Mouse (Mus musculus) embryonic facial prominence, embryonic 15.5 days (tissue): ENCODE data around the gene Adamts14. TPM values are rescaled to one million over a fixed set of nuclear protein-coding genes. Genes with fewer than 3 reads are reported as not detected.
A peak's percentile ranks its signal among the peaks of the same experiment; 100 is the strongest.

Source experiments
- ATAC-seq: fragments of 200-750 bp; cut with Nextera tagmentation; 2 replicates; pipeline ENCODE4 v1.8.0; 2017; ENCODE audit warnings: low read depth, moderate TSS enrichment; ENCODE audit not compliant: insufficient number of reproducible peaks, low FRiP score, low TSS enrichment
- H3K27ac ChIP-seq: fragments of 300-500 bp; sonication (generic); replicated peaks from 2 replicates; pipeline ENCODE4 v1.5.1; 2015; ENCODE audit warnings: mild to moderate bottlenecking, inconsistent platforms
- H3K27me3 ChIP-seq: fragments of 300-500 bp; sonication (generic); 2 replicates; pipeline ENCODE4 v1.6.1; 2015; ENCODE audit warnings: inconsistent platforms
- H3K36me3 ChIP-seq: fragments of 300-500 bp; sonication (generic); 2 replicates; pipeline ENCODE4 v1.6.1; 2015; ENCODE audit warnings: mild to moderate bottlenecking, inconsistent platforms
- H3K4me1 ChIP-seq: fragments of 300-500 bp; sonication (generic); 2 replicates; pipeline ENCODE4 v1.6.1; 2015; ENCODE audit warnings: inconsistent platforms
- H3K4me2 ChIP-seq: fragments of 300-500 bp; sonication (generic); replicated peaks from 2 replicates; pipeline ENCODE4 v1.6.1; 2015; ENCODE audit warnings: mild to moderate bottlenecking, inconsistent platforms
- H3K4me3 ChIP-seq: fragments of 300-500 bp; sonication (generic); replicated peaks from 2 replicates; pipeline ENCODE4 v1.5.1; 2015; ENCODE audit warnings: mild to moderate bottlenecking, inconsistent platforms
- H3K9ac ChIP-seq: fragments of 300-500 bp; sonication (generic); 2 replicates; pipeline ENCODE4 v1.6.1; 2015; ENCODE audit warnings: inconsistent platforms
- H3K9me3 ChIP-seq: fragments of 300-500 bp; sonication (generic); replicated peaks from 2 replicates; pipeline ENCODE4 v1.6.1; 2016; ENCODE audit warnings: inconsistent platforms
- WGBS: fragments of 180-500 bp; shearing (Covaris S2); methylation state at CpG from one replicate; pipeline ENCODE4 v1.1.7; 2015; 5-methylcytosine and 5-hydroxymethylcytosine counted together
- polyA plus RNA-seq: library from polyadenylated mRNA; unstranded; fragments of >200 nt; fragmentation: Nextera tagmentation; extraction: Ambion mirVana; gene quantifications from 2 replicates; pipeline ENCODE4 v1.2.1, GENCODE M21; 2015

The Adamts14 gene
- polyA plus RNA-seq, 1 experiment from 2014 or later = 8.0 TPM

GRCm38 (mm10) chr10:61296713-61297445, 23.6 kb upstream of the Adamts14 start:
- no peak for ATAC-seq
- H3K36me3 ChIP-seq = no peaks in the 10 kb centered on the region
- H3K4me2 ChIP-seq = no peak overlapping the region
- no peak overlapping the region for H3K9ac ChIP-seq
- no peak overlapping the region for H3K27ac ChIP-seq
- H3K4me1 ChIP-seq = no peaks in the 10 kb centered on the region
- no peaks in the 10 kb centered on the region for H3K27me3 ChIP-seq
- no peaks in the 10 kb centered on the region for H3K9me3 ChIP-seq
- WGBS = 80% methylated on average over 8 of the region's 8 CpGs
- no peak overlapping the region for H3K4me3 ChIP-seq

- ATAC-seq = no peak
- Histone ChIP-seq H3K4me3 (no peak overlapping the region), H3K27me3 (no peaks in the 10 kb centered on the region), H3K36me3 (no peaks in the 10 kb centered on the region), H3K4me1 (no peaks in the 10 kb centered on the region), H3K27ac (no peak overlapping the region), H3K4me2 (no peak overlapping the region), H3K9ac (no peak overlapping the region), H3K9me3 (no peaks in the 10 kb centered on the region)
- 42% methylated on average over 8 of the region's 8 CpGs for WGBS
Observed at GRCm38 (mm10) chr10:61294242-61294641, 21.0 kb upstream of the Adamts14 start.

- H3K9me3 ChIP-seq = no peaks in the 10 kb centered on the region
- no peaks in the 10 kb centered on the region for H3K36me3 ChIP-seq
- H3K4me2 ChIP-seq = no peak overlapping the region
- H3K4me1 ChIP-seq = 0 out of 2 replicates have a peak, but pooled peaks cover 9% of the 10 kb centered on the region
- no peak overlapping the region for H3K4me3 ChIP-seq
- no peaks in the 10 kb centered on the region for H3K27me3 ChIP-seq
- H3K27ac ChIP-seq = no peak overlapping the region
- ATAC-seq = no peak
- H3K9ac ChIP-seq = no peak overlapping the region
- 50% methylated on average over 2 of the region's 2 CpGs for WGBS
Observed at GRCm38 (mm10) chr10:61290479-61290878, 17.2 kb upstream of the Adamts14 start.

GRCm38 (mm10) chr10:61290016-61290415, 16.8 kb upstream of the Adamts14 start:
- no peak overlapping the region for H3K4me3 ChIP-seq
- 76% methylated on average over 2 of the region's 2 CpGs for WGBS
- no peak overlapping the region for H3K4me2 ChIP-seq
- no peaks in the 10 kb centered on the region for H3K36me3 ChIP-seq
- H3K27ac ChIP-seq = no peak overlapping the region
- H3K9ac ChIP-seq = no peak overlapping the region
- ATAC-seq = no peak
- H3K27me3 ChIP-seq = no peaks in the 10 kb centered on the region
- H3K9me3 ChIP-seq = no peaks in the 10 kb centered on the region
- peaks cover 13% of the 10 kb centered on the region; the same call in 1 of the 2 replicates for H3K4me1 ChIP-seq

GRCm38 (mm10) chr10:61286246-61286645, 13.0 kb upstream of the Adamts14 start:
- no peak overlapping the region for H3K9ac ChIP-seq
- 40% methylated on average over 7 of the region's 7 CpGs for WGBS
- 0 out of 2 replicates have a peak, but pooled peaks have one; percentile 49 for ATAC-seq
- no peaks in the 10 kb centered on the region for H3K27me3 ChIP-seq
- no peak overlapping the region for H3K27ac ChIP-seq
- no peaks in the 10 kb centered on the region for H3K9me3 ChIP-seq
- no peak overlapping the region for H3K4me2 ChIP-seq
- peaks cover 14% of the 10 kb centered on the region; the same call in 1 of the 2 replicates for H3K4me1 ChIP-seq
- H3K4me3 ChIP-seq = no peak overlapping the region
- H3K36me3 ChIP-seq = no peaks in the 10 kb centered on the region

- H3K36me3 ChIP-seq = no peaks in the 10 kb centered on the region
- H3K9ac ChIP-seq = no peak overlapping the region
- WGBS = 71% methylated on average over 11 of the region's 11 CpGs
- no peaks in the 10 kb centered on the region for H3K9me3 ChIP-seq
- no peak overlapping the region for H3K4me3 ChIP-seq
- no peak for ATAC-seq
- H3K4me2 ChIP-seq = no peak overlapping the region
- H3K27ac ChIP-seq = no peak overlapping the region
- peaks cover 14% of the 10 kb centered on the region; the same call in 1 of the 2 replicates for H3K4me1 ChIP-seq
- H3K27me3 ChIP-seq = no peaks in the 10 kb centered on the region
Observed at GRCm38 (mm10) chr10:61285271-61285670, 12.0 kb upstream of the Adamts14 start.

- Histone ChIP-seq H3K4me3 (no peak overlapping the region), H3K4me1 (peaks cover 14% of the 10 kb centered on the region; the same call in 1 of the 2 replicates), H3K4me2 (no peak overlapping the region), H3K9ac (no peak overlapping the region), H3K27ac (no peak overlapping the region), H3K9me3 (no peaks in the 10 kb centered on the region), H3K36me3 (no peaks in the 10 kb centered on the region), H3K27me3 (no peaks in the 10 kb centered on the region)
- WGBS = 84% methylated on average over 4 of the region's 4 CpGs
- no peak for ATAC-seq
Observed at GRCm38 (mm10) chr10:61284309-61284708, 11.1 kb upstream of the Adamts14 start.

GRCm38 (mm10) chr10:61281115-61281514, 7.9 kb upstream of the Adamts14 start:
- Histone ChIP-seq H3K4me2 (no peak overlapping the region), H3K27ac (no peak overlapping the region), H3K9ac (no peak overlapping the region), H3K4me3 (no peak overlapping the region), H3K9me3 (no peaks in the 10 kb centered on the region), H3K27me3 (no peaks in the 10 kb centered on the region), H3K4me1 (peaks cover 10% of the 10 kb centered on the region; the same call in 1 of the 2 replicates), H3K36me3 (no peaks in the 10 kb centered on the region)
- no peak for ATAC-seq
- WGBS = 76% methylated on average over 5 of the region's 5 CpGs

- H3K9ac ChIP-seq = no peak overlapping the region
- H3K27me3 ChIP-seq = no peaks in the 10 kb centered on the region
- ATAC-seq = no peak
- H3K9me3 ChIP-seq = no peaks in the 10 kb centered on the region
- WGBS = 53% methylated on average over 14 of the region's 14 CpGs
- peaks cover 34% of the 10 kb centered on the region for H3K4me1 ChIP-seq
- H3K27ac ChIP-seq = no peak overlapping the region
- H3K4me3 ChIP-seq = no peak overlapping the region
- no peaks in the 10 kb centered on the region for H3K36me3 ChIP-seq
- no peak overlapping the region for H3K4me2 ChIP-seq
Observed at GRCm38 (mm10) chr10:61277918-61278674, 4.9 kb upstream of the Adamts14 start.

- Histone ChIP-seq H3K4me1 (peaks cover 43% of the 10 kb centered on the region), H3K27ac (no peak overlapping the region), H3K9ac (no peak overlapping the region), H3K4me3 (no peak overlapping the region), H3K36me3 (no peaks in the 10 kb centered on the region), H3K9me3 (no peaks in the 10 kb centered on the region), H3K4me2 (no peak overlapping the region), H3K27me3 (no peaks in the 10 kb centered on the region)
- no peak for ATAC-seq
- 87% methylated on average over 6 of the region's 6 CpGs for WGBS
Observed at GRCm38 (mm10) chr10:61277051-61277450, 3.8 kb upstream of the Adamts14 start.

GRCm38 (mm10) chr10:61275669-61276110, 2.5 kb upstream of the Adamts14 start:
- no peaks in the 10 kb centered on the region for H3K27me3 ChIP-seq
- no peaks in the 10 kb centered on the region for H3K36me3 ChIP-seq
- H3K9me3 ChIP-seq = no peaks in the 10 kb centered on the region
- no peak for ATAC-seq
- no peak overlapping the region for H3K27ac ChIP-seq
- 5% methylated on average over 5 of the region's 5 CpGs for WGBS
- no peak overlapping the region for H3K9ac ChIP-seq
- no peak overlapping the region for H3K4me3 ChIP-seq
- peaks cover 47% of the 10 kb centered on the region for H3K4me1 ChIP-seq
- H3K4me2 ChIP-seq = no peak overlapping the region
